Mouse (Mus musculus) left cerebral cortex, adult 8-10 months (tissue): ENCODE results near the gene Dntt. TPM values are rescaled to one million over a fixed set of nuclear protein-coding genes. Genes with fewer than 3 reads are reported as not detected.

Experiments used
- total RNA-seq, 4 experiments: library from RNA; stranded (reverse); gene quantifications; 2 replicates each; pipeline ENCODE4 v1.2.4; 2022

Gene Dntt
- total RNA-seq, 4 experiments from 2014 or later: not detected

Other genes starting within 250 kb of the Dntt start
- gene Ccnj, start 198.0 kb upstream of the Dntt start, total RNA-seq: 1 to 10 TPM; 6.4 to 7.8 (median 7.2) TPM
- gene Zfp518a, start 134.6 kb upstream of the Dntt start, total RNA-seq: 1 to 10 TPM; 6.4 to 9.5 (median 8.3) TPM
- 10 to 100 TPM in 3 of 4 experiments, 1 to 10 TPM in 1; 9.6 to 13.5 (median 10.9) TPM for gene Blnk, start 34.7 kb upstream of the Dntt start, total RNA-seq
- gene Opalin, start 47.8 kb downstream of the Dntt start, total RNA-seq: 10 to 100 TPM; 16.9 to 18.5 (median 18.1) TPM
- under 1 TPM; 0.64 to 0.96 (median 0.80) TPM for gene Tll2, start 177.6 kb downstream of the Dntt start, total RNA-seq
- 100 to 1,000 TPM; 119 to 131 (median 126) TPM for gene Tm9sf3, start 234.7 kb downstream of the Dntt start, total RNA-seq